Mouse (Mus musculus) G1E (cell line): ENCODE measurements around the gene Polk. TPM values are rescaled to one million over a fixed set of nuclear protein-coding genes. Genes with fewer than 3 reads are reported as not detected.

ENCODE experiments used
- ATAC-seq: 2 replicates; pipeline ENCODE4 v1.8.0; 2016; ENCODE audit warnings: mild to moderate bottlenecking; ENCODE audit not compliant: insufficient number of reproducible peaks, poor library complexity, low FRiP score, severe bottlenecking; ENCODE audit errors: extremely low read depth
- DNase-seq: peaks from one replicate; pipeline ENCODE4 v3.0.0; 2012; ENCODE audit warnings: low spot score
- H3K27me3 ChIP-seq: 2 replicates; pipeline ENCODE4 v1.6.1; 2012; ENCODE audit warnings: mild to moderate bottlenecking, low read length, inconsistent platforms; ENCODE audit not compliant: insufficient read depth
- H3K36me3 ChIP-seq: replicated peaks from 2 replicates; pipeline ENCODE3; 2012; ENCODE audit warnings: mild to moderate bottlenecking, inconsistent platforms
- H3K4me1 ChIP-seq: 2 replicates; pipeline ENCODE4 v1.6.1; 2012; ENCODE audit warnings: low read depth, low read length, inconsistent platforms, mixed read lengths; ENCODE audit not compliant: insufficient read depth
- H3K4me3 ChIP-seq: 2 replicates; pipeline ENCODE4 v1.5.1; 2012; ENCODE audit warnings: low read depth, mild to moderate bottlenecking, inconsistent platforms, low read length, moderate library complexity, mixed read lengths
- H3K9me3 ChIP-seq: replicated peaks from 2 replicates; pipeline ENCODE4 v1.6.1; 2012; ENCODE audit warnings: inconsistent platforms
- CTCF ChIP-seq: IDR thresholded peaks from 2 replicates; pipeline ENCODE4 v1.5.1; 2012; ENCODE audit warnings: low read depth, low read length, inconsistent platforms, mixed read lengths
- GATA1 ChIP-seq: IDR thresholded peaks from 2 replicates; pipeline ENCODE4 v1.6.1; 2012; ENCODE audit warnings: borderline replicate concordance, low read length, inconsistent platforms, mixed read lengths
- GATA2 ChIP-seq: IDR thresholded peaks from 2 replicates; pipeline ENCODE4 v1.6.1; 2012; ENCODE audit warnings: low read depth, low read length, inconsistent platforms, borderline replicate concordance
- POLR2AphosphoS5 ChIP-seq: IDR thresholded peaks from 2 replicates; pipeline ENCODE4 v1.6.1; 2012; ENCODE audit warnings: low read depth, low read length, inconsistent platforms; ENCODE audit not compliant: insufficient replicate concordance
- TAL1 ChIP-seq: conservative IDR thresholded peaks from 2 replicates; pipeline ENCODE4 v1.6.1; 2012; ENCODE audit warnings: low read depth, low read length, inconsistent platforms, mixed read lengths
- polyA plus RNA-seq: library from polyadenylated mRNA; stranded (reverse); fragments of >175 nt; gene quantifications from 2 replicates; pipeline ENCODE4 v1.2.3, GENCODE M21; 2012
- total RNA-seq, 2 experiments: library from RNA; stranded (forward) in 1 of 2; stranded (reverse) in 1 of 2; fragments of 200-1000 nt in 1 of 2; fragments of >200 nt in 1 of 2; fragmentation: Nextera tagmentation in 1 of 2; gene quantifications; 2 replicates each; pipeline ENCODE4 v1.2.3; 2014 to 2017

Gene Polk
- total and polyA plus RNA-seq, 3 experiments, result 0.72 to 49.7 (median 25.6) TPM

DNA sequence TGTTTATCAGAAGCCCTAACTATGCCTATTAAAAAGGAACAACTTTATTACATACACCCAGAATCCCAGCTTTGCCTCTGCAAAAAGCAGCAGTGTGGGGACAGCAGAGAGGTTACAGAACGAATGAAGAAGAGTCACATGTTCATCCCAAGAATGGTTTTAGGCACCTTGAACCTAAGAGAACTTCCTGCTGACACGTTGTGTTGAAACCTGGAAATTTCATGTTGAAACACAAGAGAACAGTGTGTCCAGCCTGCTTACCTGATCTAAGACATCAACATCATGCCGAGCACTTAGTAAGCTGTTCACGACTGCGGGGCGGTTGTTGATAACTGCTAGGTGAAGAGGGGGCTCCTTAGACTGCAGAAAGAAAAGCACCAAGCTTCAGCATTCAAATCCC is 109.3 kb downstream of the Polk start:
- TF ChIP-seq GATA2, result no peak
- no peak for TF ChIP-seq TAL1
- TF ChIP-seq GATA1, result no peak
- TF ChIP-seq POLR2AphosphoS5, result no peak
- no peak for TF ChIP-seq CTCF
- H3K9me3 ChIP-seq, result no peaks in the 10 kb centered on the region; the same call in 1 of the 2 replicates
- peaks cover 22% of the 10 kb centered on the region for H3K27me3 ChIP-seq
- DNase-seq (no peak), ATAC-seq (no peak)
- H3K4me1 ChIP-seq, result peaks cover 3% of the 10 kb centered on the region; the same call in 1 of the 2 replicates
- no peaks in the 10 kb centered on the region for H3K36me3 ChIP-seq
- no peak overlapping the region for H3K4me3 ChIP-seq

- no peak for DNase-seq
- Histone ChIP-seq H3K27me3 (peaks cover 25% of the 10 kb centered on the region), H3K4me1 (peaks cover 3% of the 10 kb centered on the region; the same call in 1 of the 2 replicates), H3K36me3 (no peaks in the 10 kb centered on the region), H3K9me3 (no peaks in the 10 kb centered on the region; the same call in 1 of the 2 replicates), H3K4me3 (no peak overlapping the region)
- TF ChIP-seq GATA1 (no peak), GATA2 (no peak), POLR2AphosphoS5 (no peak), CTCF (no peak), TAL1 (no peak)
- no peak for ATAC-seq
These were observed 110.0 kb downstream of the Polk start for GRCm38 (mm10) chr13:96432376-96432811.

GRCm38 (mm10) chr13:96431595-96432156 is 110.7 kb downstream of the Polk start:
- H3K4me3 ChIP-seq, result no peak overlapping the region
- H3K9me3 ChIP-seq, result no peaks in the 10 kb centered on the region
- TF ChIP-seq GATA2 (no peak), CTCF (peak; percentile 53)
- no peaks in the 10 kb centered on the region for H3K36me3 ChIP-seq
- peak; percentile 30 for DNase-seq
- peaks cover 3% of the 10 kb centered on the region; the same call in 1 of the 2 replicates for H3K4me1 ChIP-seq
- no peak for ATAC-seq
- peaks cover 24% of the 10 kb centered on the region for H3K27me3 ChIP-seq

Other genes with a start within 250 kb of the Polk start
- gene Poc5, start 154.3 kb downstream of the Polk start, total RNA-seq (2014; fragmentation: Nextera tagmentation), result 23.3 and 27.0 TPM in 2 replicates
- gene Poc5, start 154.3 kb downstream of the Polk start, total RNA-seq (2017), result 18.1 and 20.3 TPM in 2 replicates
- gene Poc5, start 154.3 kb downstream of the Polk start, polyA plus RNA-seq, result 13.5 and 14.0 TPM in 2 replicates
- gene Ankdd1b, start 71.4 kb downstream of the Polk start, total RNA-seq (2014; fragmentation: Nextera tagmentation), result not detected in 2 replicates
- 0.16 and 0.29 TPM in 2 replicates for gene Ankdd1b, start 71.4 kb downstream of the Polk start, total RNA-seq (2017)
- gene Ankdd1b, start 71.4 kb downstream of the Polk start, polyA plus RNA-seq, result not detected in 2 replicates
- gene Gm17622, start 51.8 kb downstream of the Polk start, total RNA-seq (2014; fragmentation: Nextera tagmentation), result not detected in 2 replicates
- gene Gm17622, start 51.8 kb downstream of the Polk start, total RNA-seq (2017), result not detected in 2 replicates
- not detected in 2 replicates for gene Gm17622, start 51.8 kb downstream of the Polk start, polyA plus RNA-seq
- gene Col4a3bp, start within 50 bp of the Polk start, total RNA-seq (2014; fragmentation: Nextera tagmentation), result 36.9 and 58.0 TPM in 2 replicates
- gene Col4a3bp, start within 50 bp of the Polk start, total RNA-seq (2017), result 40.0 and 57.5 TPM in 2 replicates
- 13.6 and 18.0 TPM in 2 replicates for gene Col4a3bp, start within 50 bp of the Polk start, polyA plus RNA-seq
- gene Hmgcr, start 128.4 kb upstream of the Polk start, total RNA-seq (2014; fragmentation: Nextera tagmentation), result 170 and 206 TPM in 2 replicates
- gene Hmgcr, start 128.4 kb upstream of the Polk start, total RNA-seq (2017), result 268 and 329 TPM in 2 replicates
- gene Hmgcr, start 128.4 kb upstream of the Polk start, polyA plus RNA-seq, result 15.5 and 18.5 TPM in 2 replicates
- gene Ankrd31, start 205.7 kb upstream of the Polk start, total RNA-seq (2014; fragmentation: Nextera tagmentation), result 0.10 TPM in 1 of 2 replicates, not detected in the other
- gene Ankrd31, start 205.7 kb upstream of the Polk start, total RNA-seq (2017), result 0.05 and 0.06 TPM in 2 replicates
- not detected in 2 replicates for gene Ankrd31, start 205.7 kb upstream of the Polk start, polyA plus RNA-seq